Mouse (Mus musculus): Measurements from ENCODE around the gene Trove2.

The Trove2 gene

GRCm38 (mm10) chr1:143702741-143703262 is 74.1 kb downstream of the Trove2 start, which contains the start of gene Cdc73:
Gene Cdc73 (minus strand): TSS chr1:143702893.
- Histone ChIP-seq H3K27me3 (ENCODE audit: insufficient read depth, low read length) (peaks cover 4% of the 10 kb centered on the region; the same call in 1 of the 2 replicates), H3K36me3 (ENCODE audit: insufficient read depth, low read length) (peaks cover 18% of the 10 kb centered on the region), H3K9me3 (ENCODE audit: low read length) (no peaks in the 10 kb centered on the region), H3K4me1 (replicated peaks; ENCODE audit: low read depth, low read length) (peaks cover 24% of the 10 kb centered on the region), H3K4me3 (replicated peaks; ENCODE audit: low read length) (peak within 1 kb of the TSS; percentile 99)
- TF ChIP-seq POU5F1 (IDR thresholded peaks at IDR 0.05; ENCODE audit: borderline replicate concordance, low read length) (no peak), CTCF (conservative IDR thresholded peaks at IDR 0.05; ENCODE audit: low read length) (no peak), NANOG (IDR thresholded peaks at IDR 0.05; ENCODE audit: borderline replicate concordance, low read length) (no peak)

- H3K36me3 ChIP-seq (ENCODE audit: insufficient read depth, low read length) = peaks cover 21% of the 10 kb centered on the region
- peaks cover 24% of the 10 kb centered on the region for H3K4me1 ChIP-seq (replicated peaks; ENCODE audit: low read depth, low read length)
- H3K9me3 ChIP-seq (ENCODE audit: low read length) = no peaks in the 10 kb centered on the region
- H3K27me3 ChIP-seq (ENCODE audit: insufficient read depth, low read length) = peaks cover 4% of the 10 kb centered on the region; the same call in 1 of the 2 replicates
- H3K4me3 ChIP-seq (replicated peaks; ENCODE audit: low read length) = peak overlapping the region; percentile 99
- TF ChIP-seq CTCF (conservative IDR thresholded peaks at IDR 0.05; ENCODE audit: low read length) (no peak), NANOG (IDR thresholded peaks at IDR 0.05; ENCODE audit: borderline replicate concordance, low read length) (no peak), POU5F1 (IDR thresholded peaks at IDR 0.05; ENCODE audit: borderline replicate concordance, low read length) (no peak)
These were observed 74.6 kb downstream of the Trove2 start for GRCm38 (mm10) chr1:143702141-143702740.

- Histone ChIP-seq H3K9me3 (ENCODE audit: low read length) (no peaks in the 10 kb centered on the region), H3K27me3 (ENCODE audit: insufficient read depth, low read length) (peaks cover 4% of the 10 kb centered on the region; the same call in 1 of the 2 replicates), H3K4me3 (replicated peaks; ENCODE audit: low read length) (peak overlapping the region; percentile 99), H3K36me3 (ENCODE audit: insufficient read depth, low read length) (peaks cover 26% of the 10 kb centered on the region), H3K4me1 (replicated peaks; ENCODE audit: low read depth, low read length) (peaks cover 28% of the 10 kb centered on the region)
- TF ChIP-seq POU5F1 (IDR thresholded peaks at IDR 0.05; ENCODE audit: borderline replicate concordance, low read length) = no peak
- TF ChIP-seq NANOG (IDR thresholded peaks at IDR 0.05; ENCODE audit: borderline replicate concordance, low read length) = no peak
- no peak for TF ChIP-seq CTCF (conservative IDR thresholded peaks at IDR 0.05; ENCODE audit: low read length)
These were observed 75.1 kb downstream of the Trove2 start for GRCm38 (mm10) chr1:143701736-143702135.

Data from E14TG2a.4 (cell line).